Mouse (Mus musculus): ENCODE results near the gene Pwwp2b. TPM values are rescaled to one million over a fixed set of nuclear protein-coding genes. Genes with fewer than 3 reads are reported as not detected.

Pwwp2b gene
- 1.6 TPM for polyA plus RNA-seq (2014; fragmentation: Illumina TruSeq; extraction: RNeasy Lipid Tissue Mini Kit (QIAGEN cat#74804))

GRCm38 (mm10) chr7:139247881-139248614 is at the start of gene Pwwp2b:
Gene Pwwp2b, plus strand, starts transcription at chr7:139248482.

GRCm38 (mm10) chr7:139212754-139213745 is 35.2 kb upstream of the Pwwp2b start, which contains the start of the genes Lrrc27 and Stk32c:
Gene Lrrc27, plus strand, starts transcription at chr7:139212988.
Gene Stk32c, minus strand, starts transcription at chr7:139213307.

Other genes with a start within 250 kb of the Pwwp2b start
- gene Dpysl4, start 162.5 kb upstream of the Pwwp2b start, polyA plus RNA-seq (2014; fragmentation: Illumina TruSeq; extraction: RNeasy Lipid Tissue Mini Kit (QIAGEN cat#74804)) = 1.1 TPM
- 3.5 TPM for gene Lrrc27, start 35.5 kb upstream of the Pwwp2b start, polyA plus RNA-seq (2014; fragmentation: Illumina TruSeq; extraction: RNeasy Lipid Tissue Mini Kit (QIAGEN cat#74804))
- gene Stk32c, start 35.2 kb upstream of the Pwwp2b start, polyA plus RNA-seq (2014; fragmentation: Illumina TruSeq; extraction: RNeasy Lipid Tissue Mini Kit (QIAGEN cat#74804)) = not detected
- 36.6 TPM for gene Inpp5a, start 140.6 kb downstream of the Pwwp2b start, polyA plus RNA-seq (2014; fragmentation: Illumina TruSeq; extraction: RNeasy Lipid Tissue Mini Kit (QIAGEN cat#74804))